Mouse (Mus musculus) CD4-positive helper T cell, adult 2 months (primary cell): ENCODE results near the gene Cyp20a1.

ENCODE experiments used
- DNase-seq: peaks from one replicate; pipeline ENCODE4 v3.0.0-alpha.2; 2012; ENCODE audit warnings: low read depth, missing footprints, low spot score

The Cyp20a1 gene

GRCm38 (mm10) chr1:60342808-60343629 lies at the start of gene Cyp20a1:
Cyp20a1 (plus strand) TSS chr1:60343323.
- peak; percentile 91 for DNase-seq

GRCm38 (mm10) chr1:60293921-60294320 lies 49.2 kb upstream of the Cyp20a1 start:
- no peak for DNase-seq

DNA sequence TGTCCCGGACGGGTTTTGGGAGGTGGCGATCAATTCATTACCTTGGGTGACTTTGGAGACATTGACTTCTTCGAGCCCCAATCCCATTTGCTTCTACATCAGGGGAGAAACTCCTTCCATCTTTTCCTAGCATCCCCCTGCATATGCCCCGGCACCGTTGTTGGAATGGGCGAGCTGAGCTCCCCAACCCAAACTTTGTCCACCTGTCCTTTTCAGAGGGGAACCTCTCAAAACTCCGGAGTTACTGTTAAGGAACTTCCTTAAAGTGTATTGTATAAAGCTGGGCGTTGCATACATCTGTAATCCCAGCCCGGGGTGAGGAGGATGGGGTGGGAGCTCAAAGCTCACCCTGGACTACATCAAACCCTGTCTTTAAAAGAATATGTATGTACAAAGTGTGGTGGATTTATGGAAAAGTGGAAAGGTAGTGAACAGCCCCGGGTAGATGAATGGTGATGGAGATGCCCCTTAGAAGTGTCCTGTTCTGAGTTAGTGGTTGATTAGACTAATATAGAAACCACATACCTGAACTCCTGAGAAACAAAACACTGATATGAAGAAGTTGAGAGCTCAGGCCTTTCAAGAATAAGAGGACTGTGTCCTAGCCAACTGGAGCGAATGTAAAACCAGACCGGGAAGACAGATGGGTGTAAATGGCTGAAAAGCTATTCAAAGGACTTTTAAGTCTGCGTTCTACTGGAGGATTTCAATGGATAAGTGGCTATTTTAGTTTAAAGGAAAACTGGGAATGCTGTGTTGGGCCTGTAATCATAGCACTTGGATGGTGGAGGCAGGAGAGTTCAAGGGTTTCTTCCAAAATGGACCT lies 720 bp downstream of the Cyp20a1 start:
- DNase-seq: no peak

- no peak for DNase-seq
Observed at GRCm38 (mm10) chr1:60344670-60345069, 1.5 kb downstream of the Cyp20a1 start.

DNA sequence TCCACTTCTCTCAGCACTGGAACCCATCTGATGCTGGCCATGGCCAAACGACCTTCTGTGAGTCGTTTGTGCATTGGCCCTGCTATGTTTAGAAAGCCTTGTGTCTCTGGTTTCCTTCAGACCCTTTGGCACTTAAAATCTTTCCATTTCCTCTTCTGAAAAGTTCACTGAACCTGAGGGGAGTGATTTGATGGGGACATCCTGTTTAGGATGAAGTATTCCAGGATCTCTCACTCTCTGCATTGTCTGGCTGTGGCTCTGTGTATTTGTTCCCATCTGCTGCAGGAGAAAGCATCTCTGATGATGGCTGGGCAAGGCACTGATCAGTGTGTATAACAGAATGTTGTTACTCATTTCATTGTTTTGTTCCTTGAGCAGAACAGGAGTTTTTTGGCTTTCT lies 2.6 kb downstream of the Cyp20a1 start:
- no peak for DNase-seq

DNA sequence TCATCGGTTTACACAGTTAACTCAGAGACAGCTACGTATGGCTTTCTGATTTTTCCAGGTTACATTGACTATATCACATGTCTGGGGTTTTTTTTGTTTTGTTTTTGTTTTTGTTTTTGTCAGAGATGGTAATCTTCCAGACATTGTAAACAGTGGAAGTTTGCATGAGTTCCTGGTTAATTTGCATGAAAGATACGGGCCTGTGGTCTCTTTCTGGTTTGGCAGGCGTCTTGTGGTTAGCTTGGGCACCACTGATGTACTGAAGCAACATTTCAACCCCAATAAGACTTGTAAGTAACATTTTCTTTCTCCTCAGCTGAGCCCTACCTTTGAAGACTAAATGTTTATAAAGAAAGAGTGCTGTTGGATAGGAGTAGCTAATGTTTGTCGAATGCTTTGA lies 9.7 kb downstream of the Cyp20a1 start:
- peak; percentile 52 for DNase-seq

DNA sequence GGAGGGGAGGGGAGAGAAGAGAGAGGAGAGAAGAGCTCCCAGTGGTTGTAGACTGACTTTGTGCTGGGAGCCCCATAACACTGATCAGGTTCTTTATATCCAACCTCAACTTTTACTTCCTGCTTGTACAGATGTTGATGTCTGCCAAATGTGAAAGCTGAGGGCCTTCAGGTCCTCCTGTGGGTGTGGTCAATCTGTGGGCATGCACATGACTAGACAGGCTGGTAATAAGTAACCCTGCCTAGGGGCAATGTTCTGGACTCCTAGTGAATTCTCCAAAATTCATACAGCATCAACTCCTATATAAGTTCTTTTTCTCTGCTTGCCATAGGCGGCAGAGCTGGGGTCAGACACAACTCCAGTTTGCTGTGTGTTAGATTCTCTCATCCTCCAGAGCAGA lies 18.5 kb downstream of the Cyp20a1 start:
- DNase-seq: peak; percentile 19

DNA sequence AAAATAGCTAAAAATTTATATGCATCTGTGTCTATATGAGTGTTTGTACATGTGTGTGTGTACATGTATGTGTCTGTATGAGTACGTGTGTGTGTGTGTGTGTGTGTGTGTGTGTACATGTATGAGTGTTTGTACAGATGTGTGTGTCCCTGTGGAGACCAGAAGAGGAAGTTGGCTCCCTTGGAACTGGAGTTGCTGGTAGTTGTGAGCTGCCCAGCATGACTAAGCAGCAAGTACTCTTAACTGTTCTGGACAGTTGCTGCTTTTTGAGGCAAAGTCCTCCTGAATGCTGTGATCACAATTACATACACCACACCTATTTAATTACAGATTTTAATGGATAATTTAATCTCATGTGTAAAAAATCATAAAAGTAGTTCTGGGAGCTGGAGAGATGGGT lies 33.4 kb downstream of the Cyp20a1 start:
- DNase-seq: no peak

GRCm38 (mm10) chr1:60381910-60382309 lies 38.8 kb downstream of the Cyp20a1 start:
- DNase-seq: no peak

DNA sequence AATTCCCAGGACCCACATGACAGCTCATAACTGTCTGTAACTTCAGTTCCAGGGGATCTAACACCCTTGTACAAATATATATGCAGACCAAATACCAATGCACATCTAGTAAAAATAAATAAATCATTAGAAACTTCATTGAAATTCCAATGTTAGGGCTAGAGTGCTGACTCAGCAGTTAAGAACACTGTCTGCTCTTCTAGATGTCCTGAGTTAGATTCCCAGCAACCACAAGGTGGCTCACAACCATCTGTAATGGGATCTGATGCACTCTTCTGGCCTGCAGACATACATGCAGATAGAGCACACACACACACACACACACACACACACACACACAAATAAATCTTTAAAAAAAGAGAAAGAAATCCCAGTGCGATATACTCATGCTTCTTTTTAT lies 61.7 kb downstream of the Cyp20a1 start:
- peak; percentile 37 for DNase-seq

- DNase-seq: peak; percentile 22
Observed at GRCm38 (mm10) chr1:60408501-60409167, 65.5 kb downstream of the Cyp20a1 start.

- DNase-seq: peak; percentile 85
Observed at GRCm38 (mm10) chr1:60409168-60409828, 66.2 kb downstream of the Cyp20a1 start, which contains the start of gene Abi2. Abi2 (plus strand) TSS chr1:60409619.

DNA sequence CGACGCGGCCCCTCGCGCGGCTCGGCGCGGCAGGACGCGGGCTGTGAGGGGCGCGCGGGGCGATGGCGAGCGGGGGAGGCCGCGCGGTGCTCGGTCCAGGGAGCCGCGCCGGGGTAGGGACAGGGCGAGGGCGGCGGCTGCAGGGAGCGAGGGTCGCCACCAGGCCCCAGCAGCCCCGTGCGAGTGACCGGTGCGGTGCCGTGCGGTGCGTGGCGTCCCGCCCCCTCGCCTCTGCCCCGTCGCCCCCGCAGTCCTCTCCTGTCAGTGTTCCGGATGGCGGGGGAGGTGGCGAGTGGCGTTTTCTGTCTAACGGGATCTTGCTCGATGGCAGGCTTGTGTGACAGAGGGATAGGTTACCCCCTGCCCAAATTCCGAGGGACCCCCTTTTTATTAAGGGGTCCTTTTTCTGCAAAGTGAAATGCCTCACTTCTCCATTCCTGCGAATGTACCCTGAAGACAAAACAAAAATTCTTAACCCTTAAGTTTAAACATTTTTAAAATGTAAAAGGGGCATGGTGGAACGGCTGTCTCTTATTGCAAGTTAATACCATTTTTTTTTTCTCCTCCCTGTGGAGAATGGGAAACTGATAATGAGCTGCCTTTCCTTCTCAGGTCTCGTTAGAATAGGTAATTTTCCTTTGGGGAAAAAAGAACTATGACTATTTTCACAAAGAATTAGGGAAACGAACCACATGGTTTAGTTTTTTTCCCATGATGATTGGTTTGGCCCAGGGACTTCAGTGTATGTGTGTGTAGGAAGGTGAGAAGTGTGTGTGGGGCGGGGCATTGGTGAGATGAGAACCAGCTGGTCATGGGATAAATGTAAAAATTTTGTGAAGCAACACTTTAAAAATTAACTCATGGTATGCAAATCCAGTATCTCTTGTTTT lies 67.0 kb downstream of the Cyp20a1 start:
- peak; percentile 59 for DNase-seq

- DNase-seq: peak; percentile 77
Observed at GRCm38 (mm10) chr1:60416724-60417123, 73.6 kb downstream of the Cyp20a1 start.

GRCm38 (mm10) chr1:60423882-60424281 lies 80.8 kb downstream of the Cyp20a1 start:
- DNase-seq: no peak

DNA sequence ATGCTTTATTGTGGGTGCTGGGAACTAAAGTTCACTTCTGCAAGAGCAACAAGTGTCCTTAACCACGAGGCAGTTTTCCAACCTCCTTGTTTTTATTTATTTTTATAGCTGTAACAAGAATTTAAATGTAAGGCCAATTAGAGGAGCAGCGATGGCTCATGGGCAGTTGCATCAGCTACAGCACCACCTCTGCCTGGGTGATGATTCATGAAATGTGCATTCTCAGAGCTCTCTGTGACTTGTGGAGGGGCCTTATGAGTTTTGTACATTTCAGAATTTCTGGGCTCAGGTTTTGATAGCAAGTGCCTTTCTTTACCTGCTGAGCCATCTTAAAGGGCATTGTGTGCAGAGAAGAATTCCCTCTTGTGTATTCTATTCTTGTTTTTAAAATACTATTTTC lies 85.2 kb downstream of the Cyp20a1 start:
- no peak for DNase-seq

DNA sequence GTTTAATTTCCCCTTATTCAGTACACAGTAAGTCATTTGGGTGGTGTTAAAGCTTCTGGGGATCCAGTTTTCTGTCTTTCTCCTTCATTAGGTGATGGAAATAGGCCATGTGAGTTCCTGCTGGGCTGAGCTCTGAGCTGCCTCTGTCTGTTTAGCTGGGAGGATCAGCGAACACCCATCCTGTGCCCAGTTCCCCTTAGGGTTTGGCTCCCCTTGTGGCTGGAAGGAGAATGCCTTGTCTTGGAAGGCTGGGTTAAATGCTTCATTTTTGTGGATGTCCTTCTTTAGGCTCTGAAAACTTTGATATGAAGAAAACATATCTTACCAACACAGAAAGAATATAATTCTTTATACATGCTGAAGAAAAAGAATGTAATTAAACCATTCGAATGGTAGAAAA lies 85.8 kb downstream of the Cyp20a1 start:
- DNase-seq: peak; percentile 55

GRCm38 (mm10) chr1:60431531-60431930 lies 88.4 kb downstream of the Cyp20a1 start:
- DNase-seq: no peak

GRCm38 (mm10) chr1:60432497-60432896 lies 89.4 kb downstream of the Cyp20a1 start:
- DNase-seq: no peak
